Mouse (Mus musculus) stomach, postnatal 0 days (tissue): ENCODE measurements around the gene Glra2.

Experiments used
- CTCF ChIP-seq: IDR thresholded peaks from 2 replicates; pipeline ENCODE4 v1.5.1; 2016; ENCODE audit warnings: antibody characterized with exemption, low read depth, mild to moderate bottlenecking, moderate library complexity
- EP300 ChIP-seq: optimal IDR thresholded peaks from 2 replicates; pipeline ENCODE3; 2016; ENCODE audit warnings: antibody characterized with exemption

- TF ChIP-seq EP300 (no peak), CTCF (no peak)
Observed at GRCm38 (mm10) chrX:165104171-165104570, 223.0 kb downstream of the Glra2 start.
